Mouse (Mus musculus) small intestine, adult 2 months (tissue): ENCODE data around the gene Ptprn2. TPM values are rescaled to one million over a fixed set of nuclear protein-coding genes. Genes with fewer than 3 reads are reported as not detected.

Source experiments
- H3K27ac ChIP-seq: fragments of 200-500 bp; 2 replicates; pipeline ENCODE4 v1.5.1; 2012; ENCODE audit warnings: low read depth, low read length, control low read depth, inconsistent platforms; ENCODE audit not compliant: insufficient read depth
- H3K27me3 ChIP-seq: fragments of 200-500 bp; 2 replicates; pipeline ENCODE4 v1.6.1; 2012; ENCODE audit warnings: mild to moderate bottlenecking, moderate library complexity, low read length, inconsistent platforms; ENCODE audit not compliant: control insufficient read depth, insufficient read depth
- H3K36me3 ChIP-seq: fragments of 200-500 bp; 2 replicates; pipeline ENCODE4 v1.6.1; 2012; ENCODE audit warnings: mild to moderate bottlenecking, low read length, control low read depth, inconsistent platforms; ENCODE audit not compliant: control insufficient read depth, insufficient read depth
- H3K4me1 ChIP-seq: fragments of 200-500 bp; 2 replicates; pipeline ENCODE4 v1.6.1; 2012; ENCODE audit warnings: low read length, inconsistent platforms, mixed read lengths; ENCODE audit not compliant: control insufficient read depth, insufficient read depth, insufficient read length
- H3K4me3 ChIP-seq: fragments of 200-500 bp; 2 replicates; pipeline ENCODE4 v1.5.1; 2012; ENCODE audit warnings: low read depth, mild to moderate bottlenecking, control low read depth, inconsistent platforms, low read length, moderate library complexity
- CTCF ChIP-seq: fragments of 200-500 bp; IDR thresholded peaks from 2 replicates; pipeline ENCODE4 v1.5.1; 2012; ENCODE audit warnings: low read depth, mild to moderate bottlenecking, control low read depth, inconsistent platforms, low read length, moderate library complexity, mixed read lengths; ENCODE audit not compliant: insufficient replicate concordance, insufficient read length; ENCODE audit errors: extremely low read depth
- POLR2A ChIP-seq: fragments of 200-500 bp; IDR thresholded peaks from 2 replicates; pipeline ENCODE4 v1.6.1; 2012; ENCODE audit warnings: low read depth, mild to moderate bottlenecking, control low read depth, inconsistent platforms, low read length, moderate library complexity
- WGBS: fragments of 180-500 bp; shearing (Covaris S2); methylation state at CpG from one replicate; pipeline ENCODE4 v1.1.7; 2018; 5-methylcytosine and 5-hydroxymethylcytosine counted together
- polyA plus RNA-seq: library from polyadenylated mRNA; depleted of rRNA; stranded (reverse); fragments of >200 nt; gene quantifications from 2 replicates; pipeline ENCODE4 v1.2.3, GENCODE M21; 2012

Ptprn2 gene
- polyA plus RNA-seq, 1 experiment: 11.6 TPM

DNA sequence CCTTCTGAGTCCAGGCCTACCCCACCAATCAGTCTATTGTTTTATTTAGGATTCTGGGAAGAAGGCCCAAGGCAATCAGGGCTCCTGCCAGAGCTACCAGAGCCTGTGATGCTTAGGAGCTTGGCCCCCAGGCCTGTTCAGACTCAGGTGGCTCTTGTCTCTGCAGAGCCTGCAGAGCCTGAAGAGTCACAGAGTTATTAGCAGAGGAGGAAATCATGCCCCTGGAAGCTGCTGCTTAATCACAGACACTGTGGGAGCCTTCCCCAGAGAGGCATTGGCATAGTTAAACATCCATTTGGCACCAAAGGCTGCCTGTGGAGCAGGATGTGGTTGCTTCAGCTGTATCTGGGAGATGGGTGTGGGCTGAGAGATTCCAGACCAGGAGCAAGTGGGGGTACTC, 30.3 kb downstream of the Ptprn2 start:
- no peaks in the 10 kb centered on the region for H3K27me3 ChIP-seq
- no peak overlapping the region for H3K4me3 ChIP-seq
- H3K4me1 ChIP-seq: no peaks in the 10 kb centered on the region
- H3K27ac ChIP-seq: no peak overlapping the region
- H3K36me3 ChIP-seq: no peaks in the 10 kb centered on the region
- no peak for TF ChIP-seq POLR2A
- TF ChIP-seq CTCF: no peak

DNA sequence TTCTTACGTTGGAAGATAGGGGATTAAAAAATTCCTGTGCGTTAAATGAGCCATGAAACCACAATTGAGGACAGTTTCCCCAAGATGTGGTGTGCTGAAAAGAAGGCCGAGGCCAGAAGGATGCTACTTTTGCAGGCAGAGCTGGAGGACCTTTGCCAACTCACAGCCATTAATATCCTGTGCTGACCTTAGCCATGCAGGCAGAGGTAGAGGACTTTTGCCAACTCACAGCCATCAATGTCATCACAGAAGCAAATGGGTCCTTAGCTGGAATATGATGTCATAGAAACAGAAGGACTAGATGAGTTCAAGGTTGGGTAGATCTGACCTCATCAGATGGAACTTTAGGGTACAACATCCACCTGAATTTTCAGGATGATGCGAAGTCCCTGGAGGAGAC, 43.3 kb downstream of the Ptprn2 start:
- no peak for TF ChIP-seq POLR2A
- TF ChIP-seq CTCF: no peak
- H3K4me3 ChIP-seq: no peak overlapping the region
- 86% methylated on average over 4 of the region's 4 CpGs for WGBS
- H3K27ac ChIP-seq: no peak overlapping the region
- H3K27me3 ChIP-seq: no peaks in the 10 kb centered on the region
- H3K36me3 ChIP-seq: no peaks in the 10 kb centered on the region
- no peaks in the 10 kb centered on the region for H3K4me1 ChIP-seq

DNA sequence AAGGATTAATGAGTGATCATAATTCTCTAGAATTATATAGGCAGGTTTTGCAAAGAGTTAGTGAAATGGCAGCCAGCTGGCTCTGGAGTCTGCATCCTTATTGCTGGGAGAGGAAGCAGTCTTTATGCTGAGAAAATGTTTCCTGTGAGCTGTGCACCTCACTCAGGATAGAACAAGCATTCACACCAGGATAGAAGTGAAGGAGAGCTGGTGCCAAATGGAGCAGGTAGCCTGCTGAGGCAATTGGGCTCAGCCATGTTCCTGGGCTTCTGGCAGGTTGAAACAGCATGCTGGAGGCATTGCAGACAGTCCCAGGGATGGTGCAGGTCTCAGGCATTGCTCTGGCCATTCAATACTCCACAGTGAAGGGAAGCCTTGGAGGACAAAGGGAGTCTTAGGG, 47.8 kb downstream of the Ptprn2 start:
- TF ChIP-seq POLR2A (no peak), CTCF (no peak)
- Histone ChIP-seq H3K4me3 (no peak overlapping the region), H3K27me3 (no peaks in the 10 kb centered on the region), H3K4me1 (no peaks in the 10 kb centered on the region), H3K27ac (no peak overlapping the region), H3K36me3 (no peaks in the 10 kb centered on the region)

DNA sequence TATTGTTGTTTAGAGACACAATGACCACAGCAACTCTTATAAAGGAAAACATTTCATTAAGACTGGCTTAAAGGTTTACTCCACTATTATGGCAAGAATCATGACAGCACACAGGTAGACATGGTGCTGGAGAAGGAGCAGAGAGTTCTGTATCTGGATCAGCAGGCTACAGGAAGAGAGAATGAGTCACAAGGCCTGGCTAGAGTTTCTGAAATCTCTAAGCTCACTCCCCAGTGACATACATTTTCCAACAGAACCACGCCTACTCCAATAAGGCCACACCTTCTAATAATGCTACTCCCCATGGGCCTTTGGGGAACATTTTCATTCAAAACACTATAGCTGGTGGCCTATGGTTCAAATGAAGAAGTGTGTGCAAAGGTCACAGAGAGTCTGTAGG, 53.8 kb downstream of the Ptprn2 start:
- H3K4me1 ChIP-seq: peaks cover 3% of the 10 kb centered on the region; the same call in 1 of the 2 replicates
- TF ChIP-seq CTCF: no peak
- TF ChIP-seq POLR2A: no peak
- no peak overlapping the region for H3K4me3 ChIP-seq
- 29% methylated on average over 1 of the region's 1 CpGs for WGBS
- H3K36me3 ChIP-seq: no peaks in the 10 kb centered on the region
- no peaks in the 10 kb centered on the region for H3K27me3 ChIP-seq
- no peak overlapping the region for H3K27ac ChIP-seq

DNA sequence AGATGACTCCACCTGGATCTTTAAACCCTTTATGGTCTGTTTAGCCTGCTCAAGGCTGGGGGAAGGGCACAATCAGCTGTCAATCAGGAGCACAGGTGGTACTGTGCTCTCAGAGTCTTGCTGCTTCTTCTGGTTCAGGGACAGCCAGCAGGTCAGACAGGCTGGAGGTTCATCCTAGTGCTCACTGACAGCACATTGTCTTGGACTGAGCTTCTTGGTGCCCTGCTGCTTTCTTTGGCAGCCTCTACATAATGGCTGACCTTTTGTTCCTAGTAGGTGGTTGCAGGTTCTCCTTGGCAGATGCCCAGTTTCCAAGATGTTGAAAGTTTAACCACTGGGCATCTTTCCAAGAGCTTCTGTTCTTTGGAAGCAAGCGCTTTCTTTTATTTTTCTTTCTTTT, 55.1 kb downstream of the Ptprn2 start:
- TF ChIP-seq POLR2A (no peak), CTCF (no peak)
- H3K4me1 ChIP-seq: peaks cover 3% of the 10 kb centered on the region; the same call in 1 of the 2 replicates
- 26% methylated on average over 1 of the region's 1 CpGs for WGBS
- H3K27me3 ChIP-seq: no peaks in the 10 kb centered on the region
- no peaks in the 10 kb centered on the region for H3K36me3 ChIP-seq
- H3K4me3 ChIP-seq: no peak overlapping the region
- H3K27ac ChIP-seq: no peak overlapping the region

GRCm38 (mm10) chr12:116550031-116550430, 64.5 kb downstream of the Ptprn2 start:
- 29% methylated on average over 1 of the region's 1 CpGs for WGBS
- Histone ChIP-seq H3K27me3 (no peaks in the 10 kb centered on the region), H3K4me1 (no peaks in the 10 kb centered on the region), H3K4me3 (no peak overlapping the region), H3K27ac (no peak overlapping the region), H3K36me3 (no peaks in the 10 kb centered on the region)
- no peak for TF ChIP-seq CTCF
- TF ChIP-seq POLR2A: no peak

GRCm38 (mm10) chr12:116551516-116551915, 66.0 kb downstream of the Ptprn2 start:
- H3K27me3 ChIP-seq: no peaks in the 10 kb centered on the region
- H3K4me3 ChIP-seq: no peak overlapping the region
- H3K27ac ChIP-seq: no peak overlapping the region
- H3K4me1 ChIP-seq: no peaks in the 10 kb centered on the region
- WGBS: 86% methylated on average over 7 of the region's 7 CpGs
- TF ChIP-seq POLR2A: no peak
- TF ChIP-seq CTCF: no peak
- H3K36me3 ChIP-seq: no peaks in the 10 kb centered on the region

DNA sequence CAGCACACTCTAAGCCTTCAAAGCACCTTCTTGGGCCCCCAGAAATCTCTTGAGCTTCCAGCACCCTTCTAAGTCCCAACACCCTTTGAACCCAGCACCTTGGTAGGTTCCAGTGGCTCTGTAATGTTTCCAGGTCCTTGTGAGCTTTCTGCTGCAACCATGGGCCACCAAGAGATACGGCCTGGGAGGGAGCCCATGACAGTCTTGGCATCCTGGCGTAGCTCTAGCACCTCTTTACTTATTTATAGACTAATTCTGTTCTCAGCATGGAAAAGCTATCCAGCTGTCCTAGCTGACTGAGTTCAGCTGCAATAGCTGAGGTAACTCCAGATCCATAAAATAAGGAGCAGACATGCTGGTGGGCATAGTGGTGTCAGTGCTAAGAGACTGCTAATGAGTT, 66.8 kb downstream of the Ptprn2 start:
- Histone ChIP-seq H3K27ac (no peak overlapping the region), H3K27me3 (no peaks in the 10 kb centered on the region), H3K36me3 (no peaks in the 10 kb centered on the region), H3K4me3 (no peak overlapping the region), H3K4me1 (no peaks in the 10 kb centered on the region)
- WGBS: 81% methylated on average over 2 of the region's 2 CpGs
- TF ChIP-seq CTCF (no peak), POLR2A (no peak)
